Mouse (Mus musculus) liver (tissue): ENCODE results near the gene Tnrc6a.

Experiments used
- DNase-seq: peaks from one replicate; pipeline ENCODE4 v3.0.0-alpha.2; 2020; ENCODE audit warnings: mixed read lengths

Gene Tnrc6a

DNA sequence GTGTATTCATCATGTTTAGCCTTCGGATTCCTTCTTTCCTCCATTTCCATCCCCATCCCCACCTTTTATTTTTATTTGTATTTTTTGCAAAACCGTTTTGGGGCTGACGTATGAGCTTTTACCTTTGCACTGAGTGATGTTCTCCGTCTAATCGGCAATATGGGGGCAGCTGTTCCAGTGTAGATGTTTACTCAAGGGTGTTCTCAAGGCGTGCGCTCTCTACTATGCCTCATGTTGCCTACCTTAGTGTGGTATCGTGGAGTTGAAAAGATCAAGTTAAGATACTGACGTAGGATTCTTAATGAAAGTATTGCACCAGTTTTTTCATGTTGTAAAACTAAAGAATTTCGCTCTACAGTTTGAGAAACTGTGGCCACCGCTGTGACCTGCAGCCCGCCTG, 69.5 kb downstream of the Tnrc6a start:
- no peak for DNase-seq

DNA sequence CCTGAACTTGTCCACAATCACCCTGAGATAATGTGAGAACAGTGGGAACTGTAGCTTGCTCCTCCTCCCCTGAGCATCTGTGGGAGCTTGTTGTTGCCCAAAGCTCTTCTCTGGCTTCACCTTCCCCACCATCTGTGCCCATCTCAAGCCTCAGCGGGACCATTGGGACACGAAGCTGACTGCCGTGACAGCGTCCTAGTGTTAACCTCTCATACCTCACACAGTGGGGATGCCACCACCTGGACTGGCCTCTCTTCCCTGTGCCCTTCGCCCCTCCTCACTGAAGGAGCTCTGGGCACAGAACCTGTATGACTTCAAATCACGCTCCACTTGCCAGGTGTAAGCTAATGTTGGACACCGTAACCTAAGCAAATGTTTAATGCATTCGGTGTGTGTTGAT, 71.0 kb downstream of the Tnrc6a start:
- DNase-seq = no peak

DNA sequence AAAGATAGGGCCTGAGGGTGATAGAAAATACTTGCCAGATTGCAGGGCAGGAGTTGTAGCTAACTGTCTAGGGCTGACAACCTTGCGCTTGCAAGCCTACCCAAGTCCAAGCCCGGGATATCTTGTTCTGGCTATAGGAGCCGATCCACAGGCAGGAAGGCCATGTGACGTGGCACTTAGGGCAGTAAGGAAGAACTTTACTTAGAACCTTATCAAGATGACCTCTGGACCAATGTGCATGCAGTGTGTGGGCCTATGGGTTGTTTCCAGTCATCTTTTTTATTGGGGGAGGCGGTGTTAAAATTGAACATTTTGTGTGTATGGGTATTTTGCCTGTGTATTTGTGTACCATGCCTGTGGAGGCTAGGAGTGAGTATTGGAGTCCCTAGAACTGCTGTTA, 72.7 kb downstream of the Tnrc6a start:
- DNase-seq = no peak

DNA sequence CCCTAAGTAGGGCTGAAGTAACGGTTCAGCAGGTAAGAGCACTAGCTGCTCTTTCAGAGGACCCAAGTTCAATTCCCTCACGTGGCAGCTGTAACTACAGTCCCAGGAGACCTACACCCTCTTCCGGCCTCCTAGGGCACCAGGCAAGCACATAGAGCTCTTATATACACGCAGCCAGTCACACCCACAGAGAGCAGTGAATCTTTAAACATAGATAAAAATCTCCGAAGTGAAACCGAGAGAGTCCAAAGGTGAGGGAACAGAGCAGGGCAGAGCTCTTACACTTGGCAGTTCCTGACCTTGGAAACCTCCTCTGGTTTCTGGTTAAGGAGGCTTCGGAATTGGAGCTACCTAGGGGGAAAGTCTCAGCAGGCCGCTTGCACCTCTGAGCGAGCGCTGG, 75.0 kb downstream of the Tnrc6a start:
- no peak for DNase-seq

DNA sequence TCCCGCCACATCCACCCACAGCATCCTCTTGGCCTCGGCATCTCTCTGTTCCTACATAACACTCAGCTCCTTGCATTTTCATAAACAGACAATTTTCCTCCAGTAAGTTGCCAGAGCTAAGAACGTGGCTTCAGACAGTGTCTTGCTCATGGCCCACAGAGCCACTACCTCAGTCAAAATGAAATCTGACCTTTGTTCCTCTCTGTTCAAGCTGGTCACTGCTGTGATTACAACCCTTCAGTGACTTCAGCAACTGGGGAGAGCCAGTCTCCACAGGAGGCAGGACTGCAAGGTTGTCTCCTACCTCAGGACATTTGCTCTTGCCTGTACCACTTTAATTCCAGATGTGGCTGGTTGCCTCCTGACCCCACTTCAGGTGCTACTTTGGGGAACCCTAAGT, 75.5 kb downstream of the Tnrc6a start:
- DNase-seq = no peak

DNA sequence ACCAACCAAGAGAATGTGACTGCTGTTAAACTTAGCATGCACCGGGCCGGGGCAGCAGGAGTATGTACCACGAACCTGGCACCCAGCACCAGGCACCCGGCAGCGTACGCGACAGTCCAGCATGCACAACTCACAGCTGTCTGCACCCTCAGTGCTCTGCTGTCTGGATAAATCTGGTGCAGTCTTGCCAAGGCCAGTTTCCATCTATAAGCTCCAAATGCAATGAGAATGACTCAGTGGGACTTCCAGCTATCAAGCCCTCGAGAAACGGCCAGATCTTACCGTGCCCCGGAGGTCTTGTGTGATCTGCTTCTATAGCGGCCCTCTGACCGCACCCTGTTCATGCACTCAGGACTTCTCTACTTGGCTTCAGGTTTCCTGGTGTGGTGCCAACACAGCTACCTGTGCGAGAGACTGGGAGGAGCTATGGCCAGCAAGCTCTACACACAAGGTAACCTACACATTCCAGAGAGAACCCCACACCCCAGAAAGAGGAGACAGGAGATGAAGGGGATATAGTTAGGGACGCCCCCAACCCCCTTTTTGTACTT, 76.0 kb downstream of the Tnrc6a start:
- no peak for DNase-seq

DNA sequence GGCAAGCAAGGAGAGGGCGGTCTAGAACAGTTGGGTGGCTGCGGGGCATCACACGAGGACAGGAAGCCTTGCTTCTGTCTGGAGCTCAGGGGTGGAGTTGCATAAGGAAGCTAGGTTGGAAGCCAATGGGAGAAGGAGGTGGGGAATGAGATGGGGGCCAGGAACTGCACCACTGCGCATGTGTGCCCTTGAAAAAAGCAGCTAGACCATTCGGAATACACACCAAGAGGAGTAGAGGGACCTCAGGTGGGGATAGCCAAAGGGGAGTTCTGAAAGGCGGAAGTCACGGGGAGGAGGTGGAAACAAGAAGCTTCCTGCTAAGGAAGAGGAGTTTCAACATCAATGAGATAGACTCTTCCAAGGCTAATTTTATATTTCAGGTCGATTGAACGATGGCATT, 77.0 kb downstream of the Tnrc6a start:
- DNase-seq = no peak

DNA sequence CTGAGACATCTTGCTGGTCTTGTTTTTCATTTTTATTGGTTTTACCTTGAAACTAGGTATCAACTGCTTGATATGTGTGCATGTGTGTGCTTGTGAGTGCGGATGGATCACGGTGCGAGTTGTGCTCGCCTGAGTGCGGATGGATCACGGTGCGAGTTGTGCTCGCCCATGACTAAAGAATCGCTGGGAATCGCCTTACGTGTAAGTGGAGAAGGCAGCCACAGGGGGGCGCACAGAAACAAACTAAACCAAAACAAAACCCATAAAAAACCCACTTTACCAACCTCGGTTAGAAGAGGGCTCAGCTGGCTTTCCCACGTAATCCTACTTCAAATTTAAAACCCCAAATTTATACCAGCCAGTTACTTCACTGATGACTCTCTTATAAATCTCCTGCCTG, 81.6 kb downstream of the Tnrc6a start:
- DNase-seq = peak; percentile 57

DNA sequence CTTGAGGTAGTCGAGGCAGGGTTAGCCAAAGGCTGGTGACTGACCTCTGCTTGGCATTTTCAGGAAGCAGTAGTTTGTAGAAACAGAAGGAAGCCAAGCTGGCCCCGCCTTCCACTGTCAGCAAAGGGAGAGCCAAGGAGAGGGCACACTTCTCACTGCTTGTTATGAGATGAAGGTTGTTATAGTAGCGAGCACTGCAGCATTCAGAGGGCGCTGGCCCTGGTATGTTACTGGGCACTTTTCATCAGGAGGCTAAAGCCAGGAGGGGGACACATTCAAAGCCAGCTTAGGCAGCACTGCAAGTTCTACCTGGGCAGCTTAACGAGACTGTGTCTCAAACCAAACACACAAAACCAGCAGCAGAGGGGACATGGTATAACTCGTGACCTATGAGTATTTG, 83.9 kb downstream of the Tnrc6a start:
- no peak for DNase-seq

DNA sequence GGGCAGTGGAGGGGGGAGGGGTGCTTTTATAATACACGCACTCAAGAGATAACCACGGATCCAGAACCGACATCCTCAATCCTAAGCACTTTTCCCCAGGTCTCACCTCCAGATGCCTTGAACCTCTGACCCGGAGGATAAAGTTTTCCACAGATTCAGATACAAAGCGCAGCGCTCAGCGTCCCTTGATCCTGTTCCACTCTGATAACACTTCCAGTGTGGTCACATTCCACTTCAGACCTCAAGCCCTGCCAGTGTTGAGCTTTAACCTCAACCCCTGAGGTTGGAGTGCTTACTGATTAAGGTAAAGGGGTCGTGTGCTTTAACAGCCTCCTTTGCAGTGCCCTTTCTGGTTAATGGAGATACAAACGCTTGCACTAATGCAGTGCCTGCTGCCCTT, 86.2 kb downstream of the Tnrc6a start:
- no peak for DNase-seq

DNA sequence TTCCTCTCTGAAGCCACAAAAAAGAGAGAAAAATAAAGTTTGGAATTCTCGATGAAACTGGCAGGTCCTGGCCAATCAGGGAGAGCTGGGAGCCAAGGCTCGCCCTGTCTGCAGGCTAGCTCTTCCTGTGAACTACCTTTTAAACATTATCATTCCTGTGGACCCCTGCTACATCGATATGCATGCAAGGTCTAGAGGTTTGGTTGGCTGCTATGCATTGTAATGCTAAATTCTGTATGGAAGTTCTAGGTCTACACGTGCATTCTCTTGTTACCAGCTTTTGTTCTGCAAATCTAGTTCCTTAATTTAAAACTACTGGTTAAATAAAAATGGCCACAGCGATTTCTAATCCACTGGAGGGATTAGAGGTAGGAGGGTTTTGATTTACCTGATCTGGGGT, 87.8 kb downstream of the Tnrc6a start:
- DNase-seq = no peak

DNA sequence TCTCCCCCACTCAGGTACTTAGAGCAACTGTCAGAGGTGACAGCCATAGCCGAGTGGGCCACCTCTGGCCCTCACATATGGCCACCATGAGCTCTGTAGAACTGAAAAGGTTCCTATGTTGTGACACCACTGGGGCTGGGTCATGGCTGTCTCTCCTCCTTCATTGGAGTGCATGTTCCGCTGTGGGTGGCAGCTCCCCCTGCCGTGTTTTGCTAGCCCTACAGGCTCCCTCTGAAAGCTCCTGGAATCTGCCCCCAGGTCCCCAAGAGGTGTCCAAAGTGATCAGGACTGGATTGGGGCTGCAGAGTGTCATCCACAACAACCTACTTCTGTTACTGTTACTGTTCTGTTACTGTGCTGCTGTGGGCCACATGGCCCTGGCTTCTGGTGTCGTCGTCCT, 88.6 kb downstream of the Tnrc6a start:
- DNase-seq = no peak

DNA sequence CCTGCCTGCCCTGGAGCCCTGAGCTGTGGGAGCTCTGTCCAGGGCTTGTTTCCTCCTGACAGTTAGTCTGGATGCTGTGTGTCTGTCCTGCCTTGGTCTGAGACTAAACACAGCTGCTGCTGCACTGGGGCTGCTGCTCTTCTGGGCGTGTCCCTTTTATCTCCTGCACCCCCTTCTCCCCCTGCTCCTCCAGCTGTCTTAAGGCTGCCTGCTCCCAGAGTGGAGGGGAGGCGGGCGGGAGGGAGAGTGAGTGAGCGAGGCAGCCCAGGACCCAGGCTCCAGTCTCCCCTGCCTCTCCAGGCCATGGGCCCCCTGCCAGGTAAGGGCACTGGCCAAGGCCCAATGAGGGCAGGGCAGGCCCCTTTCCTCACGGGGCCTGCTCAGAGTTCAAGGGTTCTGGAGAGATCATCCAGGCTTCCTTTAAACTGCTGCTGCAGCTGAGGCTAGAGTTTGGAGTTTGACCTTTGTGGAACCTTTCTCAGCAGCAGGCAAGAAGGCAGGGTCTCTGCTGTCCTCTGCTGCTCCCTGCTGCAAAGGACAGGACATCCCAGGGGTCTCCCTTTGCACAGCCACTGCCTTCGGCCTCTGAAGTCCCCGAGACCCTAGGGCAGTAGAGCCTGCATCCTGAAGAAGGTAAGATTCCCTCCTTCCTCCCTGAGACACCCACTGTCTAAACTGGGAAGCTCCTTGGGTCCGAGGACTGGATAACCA, 90.8 kb downstream of the Tnrc6a start, which contains the start of gene Slc5a11:
TSS of gene Slc5a11 (plus strand) at position 416 of the 711 bp plus-strand sequence.
- peak; percentile 15 for DNase-seq

DNA sequence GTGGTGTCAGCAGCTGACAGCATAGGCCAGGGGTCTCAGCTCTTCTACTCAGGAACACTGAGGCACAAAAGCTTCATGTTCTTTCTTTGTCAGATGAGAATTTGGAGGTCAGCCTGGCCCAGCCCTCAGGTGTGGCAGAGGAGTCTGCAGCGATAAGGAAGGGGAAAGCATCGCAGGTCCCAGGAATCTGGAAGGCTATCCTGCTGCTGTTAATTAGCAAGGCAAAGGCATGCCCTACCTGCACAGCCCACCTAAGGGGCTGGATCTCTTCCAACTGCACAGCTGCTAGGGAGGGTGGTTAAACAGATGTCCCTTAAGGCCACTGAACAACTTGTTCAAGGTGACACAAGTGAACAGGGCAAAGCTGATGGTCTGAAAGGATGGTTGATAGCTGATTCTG, 91.5 kb downstream of the Tnrc6a start:
- no peak for DNase-seq

DNA sequence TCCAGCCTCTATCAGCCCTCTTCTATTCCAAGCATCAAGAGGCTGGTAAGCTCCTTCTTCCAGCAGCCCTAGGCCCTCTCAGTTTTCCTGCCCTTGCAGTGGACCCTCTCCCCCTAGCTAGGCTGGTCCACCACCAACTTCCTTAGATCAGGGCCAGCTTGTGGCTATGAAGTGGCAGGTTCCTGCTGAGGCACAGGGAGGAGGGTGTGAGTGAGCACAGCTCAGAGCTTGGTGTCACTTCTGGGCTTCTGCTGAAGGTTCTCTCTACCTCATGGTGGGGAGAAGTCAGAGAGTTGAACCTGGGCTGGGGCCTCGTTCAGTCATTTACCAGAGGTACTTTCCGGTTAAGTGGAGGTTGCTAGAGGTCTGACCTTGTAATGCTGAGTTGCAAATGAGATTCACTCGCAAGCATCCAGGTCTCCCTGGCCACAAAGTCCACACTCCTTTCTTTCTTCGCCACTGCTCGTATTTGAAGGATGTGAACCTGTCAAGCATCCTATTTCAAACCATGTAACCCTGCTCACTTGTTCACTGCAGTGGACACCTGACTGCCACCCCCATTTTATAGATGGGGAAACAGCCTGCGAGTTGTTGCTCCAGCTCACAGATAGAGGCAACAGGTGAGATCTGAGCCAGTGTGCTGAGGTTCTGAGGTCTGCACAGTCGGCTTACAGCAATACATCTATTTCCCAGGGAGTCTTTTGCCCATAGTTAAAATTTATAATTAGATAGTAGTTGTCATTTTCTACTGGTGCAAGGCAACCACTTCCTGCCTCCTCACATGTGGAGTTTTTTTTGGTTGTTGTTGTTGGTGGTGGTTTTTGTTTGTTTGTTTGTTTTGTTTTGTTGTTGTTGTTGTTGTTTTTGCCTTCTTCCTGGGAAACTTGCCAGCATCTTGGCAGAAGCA, 94.0 kb downstream of the Tnrc6a start:
- DNase-seq = no peak

DNA sequence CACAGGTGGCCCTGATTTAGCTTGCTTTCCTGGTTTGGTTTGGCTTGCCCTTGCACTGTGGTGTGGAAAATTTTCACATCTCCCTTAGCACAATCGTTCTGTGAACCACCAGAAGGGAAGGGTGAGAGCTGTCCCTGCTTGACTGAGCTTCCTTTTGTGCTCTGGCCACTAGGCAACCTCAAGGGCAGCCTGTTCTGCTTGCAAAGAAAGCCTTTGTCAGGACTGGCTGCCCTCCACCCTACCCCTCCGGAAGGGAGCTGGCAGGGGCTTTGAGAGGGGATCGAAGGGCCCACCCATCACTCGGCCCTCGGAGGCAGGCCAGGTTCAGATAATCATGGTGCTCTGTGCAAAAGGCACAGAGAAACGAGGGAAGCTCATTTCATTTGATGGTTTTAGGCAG, 94.9 kb downstream of the Tnrc6a start:
- no peak for DNase-seq

DNA sequence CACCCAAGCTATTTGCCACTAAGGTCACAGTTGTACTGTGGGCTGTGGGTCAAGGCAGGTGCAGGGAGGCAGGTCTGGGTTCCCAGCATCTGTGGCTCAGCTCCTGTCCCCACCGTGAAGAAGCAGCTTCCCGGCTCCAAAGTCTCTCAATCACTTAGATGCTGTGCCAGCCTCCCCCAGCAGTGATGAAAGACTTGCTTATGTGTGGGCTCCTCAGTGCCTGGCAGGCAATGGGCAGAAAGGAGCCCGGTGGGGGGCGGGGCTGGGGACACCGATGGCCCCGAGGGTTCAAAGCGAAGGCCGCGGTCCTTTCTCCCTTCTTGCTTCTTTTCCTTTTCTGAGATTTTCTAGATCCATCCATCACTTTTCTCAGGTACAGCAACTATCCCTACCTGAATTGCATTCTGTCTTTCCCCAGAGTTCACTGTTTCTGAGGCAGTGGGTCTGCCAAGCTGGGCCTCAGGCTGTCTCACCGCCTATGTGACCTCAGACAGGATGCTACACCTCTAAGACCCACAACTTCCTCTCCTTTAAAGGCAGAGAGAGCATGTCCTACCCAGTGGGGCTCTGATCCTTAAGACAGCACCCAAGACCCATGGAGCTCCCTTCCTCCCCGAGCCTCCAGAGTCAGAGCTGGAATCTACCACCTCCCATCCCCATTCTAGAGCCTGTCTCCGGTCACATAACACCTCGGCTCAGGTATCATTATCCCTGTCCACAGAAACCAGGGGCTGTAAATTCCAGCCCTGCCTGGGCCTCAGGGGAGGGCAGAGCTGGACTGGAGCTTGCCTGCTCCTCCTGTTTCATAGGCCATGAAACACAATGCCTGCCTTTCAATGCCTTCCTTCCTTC, 96.3 kb downstream of the Tnrc6a start:
- DNase-seq = no peak

DNA sequence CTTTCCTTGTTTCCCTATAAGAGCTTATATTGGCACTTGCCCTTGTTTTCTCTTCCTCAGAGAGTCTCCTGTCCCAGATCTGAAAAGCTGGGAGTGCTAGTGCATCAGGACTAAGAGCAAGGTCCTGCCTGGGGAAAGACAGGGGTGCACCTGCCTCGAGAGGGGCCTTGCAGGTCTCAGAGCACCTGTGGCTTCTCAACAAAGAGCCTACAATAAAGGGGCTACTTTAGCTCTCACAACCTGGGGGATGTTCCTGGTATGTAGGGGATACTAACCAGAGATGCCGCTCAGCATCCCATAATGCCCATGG, 96.9 kb downstream of the Tnrc6a start:
- no peak for DNase-seq

DNA sequence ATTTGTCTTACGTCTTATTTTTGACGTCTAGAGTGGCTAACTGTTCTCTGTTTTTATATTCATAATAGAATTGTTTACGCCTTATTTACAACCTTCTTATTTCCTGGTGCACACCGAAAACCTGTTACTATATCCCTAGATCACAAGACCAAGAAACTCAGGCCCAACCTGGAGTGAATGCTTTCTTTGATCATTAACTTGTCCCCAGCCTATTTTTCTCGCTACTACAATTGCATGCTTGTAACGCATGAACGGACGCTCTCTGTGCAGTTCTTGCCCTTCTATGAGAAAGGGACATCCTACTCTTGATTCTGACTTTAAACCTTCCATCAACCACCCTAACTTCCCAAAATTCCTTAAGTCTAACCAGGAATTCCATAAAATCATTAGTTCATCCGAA, 100.4 kb downstream of the Tnrc6a start:
- no peak for DNase-seq

DNA sequence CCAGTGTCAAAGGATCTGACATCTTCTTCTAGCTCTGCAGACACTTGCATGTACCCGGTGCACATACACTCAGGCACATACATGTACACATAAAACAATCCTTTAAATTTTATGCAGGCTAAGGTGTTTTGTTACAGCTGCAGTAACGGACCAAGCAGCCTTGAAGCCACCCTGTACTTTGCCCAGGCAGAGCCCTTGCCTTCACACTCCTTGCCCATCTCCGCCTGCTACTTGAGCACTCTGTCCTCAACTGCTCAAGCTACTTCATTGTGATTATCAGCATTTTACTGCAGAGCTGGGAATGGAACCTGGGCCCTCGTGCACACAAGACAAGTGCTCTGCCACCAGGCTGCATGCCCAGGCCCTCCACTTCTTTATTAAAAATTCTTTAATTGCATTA, 101.5 kb downstream of the Tnrc6a start:
- DNase-seq = no peak

DNA sequence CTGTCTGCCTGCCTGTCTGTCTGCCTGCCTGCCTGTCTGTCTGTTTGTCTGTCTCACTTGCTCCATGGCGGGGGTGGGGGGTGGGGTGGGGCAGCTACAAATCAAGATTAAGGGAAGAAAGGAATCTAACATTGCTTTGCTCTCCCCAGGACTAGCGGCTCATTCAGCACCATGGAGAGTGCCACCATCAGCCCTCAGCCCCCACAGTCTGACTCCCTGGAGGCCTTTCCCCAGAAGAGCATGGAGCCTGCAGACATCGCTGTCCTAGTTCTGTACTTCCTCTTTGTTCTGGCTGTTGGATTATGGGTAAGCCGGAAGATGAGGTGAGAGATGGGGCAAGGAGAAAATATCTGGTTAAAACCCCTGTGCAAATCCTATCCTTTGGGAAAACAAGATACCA, 111.8 kb downstream of the Tnrc6a start:
- peak; percentile 19 for DNase-seq

DNA sequence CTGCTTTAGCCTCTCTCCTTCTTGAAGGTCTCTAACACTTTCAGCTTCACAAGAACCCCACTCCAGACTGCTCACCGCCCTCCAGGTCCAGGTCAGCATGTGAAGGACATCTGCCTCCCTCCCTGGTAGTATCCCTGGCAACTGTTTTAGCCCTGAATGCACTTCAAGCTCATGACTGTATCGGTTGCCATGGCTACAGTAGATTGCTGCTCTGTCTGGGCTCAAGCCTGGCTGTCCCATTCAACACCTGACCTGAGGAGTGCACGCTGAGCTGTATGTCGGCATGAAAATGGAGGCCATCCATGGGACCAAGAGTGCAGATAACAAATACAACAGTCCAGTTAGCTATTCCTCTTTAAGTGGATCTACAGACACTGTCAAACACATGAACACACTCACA, 114.9 kb downstream of the Tnrc6a start:
- no peak for DNase-seq

DNA sequence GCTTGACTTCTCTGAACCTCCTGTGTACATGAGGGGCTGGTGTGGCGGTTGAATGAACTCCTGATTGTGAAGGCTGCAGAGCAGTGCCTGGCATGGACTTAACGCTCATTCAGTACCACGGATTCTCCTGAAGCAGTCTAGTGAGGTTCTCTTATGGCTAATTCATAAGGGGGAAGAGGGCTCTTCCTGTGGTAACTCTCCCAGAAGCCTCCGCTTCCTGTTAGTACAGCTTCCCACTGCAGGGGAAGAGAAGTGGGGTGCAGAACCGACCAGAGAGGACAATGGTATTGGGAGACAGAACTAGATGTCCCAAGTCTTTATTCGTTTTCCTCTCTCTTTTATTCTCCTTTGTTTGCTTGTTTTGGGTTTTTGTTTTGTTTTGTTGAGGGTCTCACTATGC, 116.4 kb downstream of the Tnrc6a start:
- no peak for DNase-seq
